Mouse (Mus musculus): ENCODE measurements around the gene Egfem1.

DNA sequence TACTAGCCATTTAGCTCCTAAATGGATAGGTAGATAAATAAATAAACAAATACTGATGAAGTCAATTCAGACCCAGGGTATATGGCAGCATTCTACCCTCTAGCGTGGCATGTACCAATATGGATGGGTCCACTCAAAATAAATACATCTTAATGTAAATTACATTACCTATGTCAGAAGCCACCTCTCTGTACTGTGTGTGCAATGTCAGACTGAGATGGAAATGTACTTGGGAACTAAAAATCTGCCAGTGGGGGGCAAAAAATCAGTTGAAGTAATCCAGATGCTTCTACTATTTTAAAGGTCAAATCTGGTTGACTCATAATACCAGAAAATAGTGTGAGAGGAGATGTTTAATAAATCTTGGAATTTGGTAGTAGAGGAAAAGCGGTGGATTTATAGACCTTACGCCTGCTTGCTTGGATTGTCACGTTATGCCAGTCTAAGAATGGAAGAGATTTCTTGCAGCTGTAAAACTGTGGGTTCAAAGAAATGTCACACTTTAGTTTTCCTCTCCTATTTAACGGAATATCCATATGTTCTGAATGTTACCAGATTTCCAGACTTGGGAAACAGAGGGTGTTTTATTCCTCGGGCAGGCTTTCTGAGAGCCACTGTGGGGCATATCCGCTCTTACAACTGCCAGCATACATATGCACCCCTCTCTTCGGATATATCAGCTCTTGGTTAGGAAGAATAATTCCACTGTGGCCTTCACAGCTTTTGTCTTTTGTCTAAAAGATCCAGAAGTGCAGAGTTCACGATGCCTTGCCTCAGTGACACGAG lies 116.1 kb downstream of the Egfem1 start:
- TF ChIP-seq MAX (IDR thresholded peaks at IDR 0.05; ENCODE audit: low read length), result no peak
- TF ChIP-seq SIN3A (IDR thresholded peaks at IDR 0.05; ENCODE audit: low read length), result no peak
- TF ChIP-seq EP300 (IDR thresholded peaks at IDR 0.05; ENCODE audit: low read length), result no peak
- no peak for TF ChIP-seq POLR2A (IDR thresholded peaks at IDR 0.05; ENCODE audit: low read depth, low read length)
- TF ChIP-seq NELFE (IDR thresholded peaks at IDR 0.05; ENCODE audit: low read depth, low read length), result no peak
- no peak for TF ChIP-seq GABPA (IDR thresholded peaks at IDR 0.05; ENCODE audit: insufficient replicate concordance, low read depth, low read length)
- TF ChIP-seq CTCF (conservative IDR thresholded peaks at IDR 0.05 in 1 of 2, IDR thresholded peaks at IDR 0.05 in 1 of 2; ENCODE audit: low read depth in 2 of 2, low read length in 2 of 2), result no peak
- TF ChIP-seq ZMIZ1 (IDR thresholded peaks at IDR 0.05; ENCODE audit: low read depth, low read length), result no peak
- TF ChIP-seq MAFK (IDR thresholded peaks at IDR 0.05; ENCODE audit: insufficient replicate concordance, low read length), result no peak
- TF ChIP-seq TCF12 (IDR thresholded peaks at IDR 0.05; ENCODE audit: low read depth, low read length), result no peak
